Mouse (Mus musculus) intestine, embryonic 15.5 days (tissue): ENCODE results near the gene Spaca6. TPM values are rescaled to one million over a fixed set of nuclear protein-coding genes. Genes with fewer than 3 reads are reported as not detected.

Source experiments
- ATAC-seq: fragments of 200-750 bp; cut with Nextera tagmentation; 2 replicates; pipeline ENCODE4 v1.8.0; 2017; ENCODE audit warnings: moderate TSS enrichment, moderate library complexity
- H3K27ac ChIP-seq: fragments of 300-500 bp; sonication (generic); 2 replicates; pipeline ENCODE4 v1.5.1; 2015; ENCODE audit warnings: mild to moderate bottlenecking, inconsistent platforms
- H3K27me3 ChIP-seq: fragments of 300-500 bp; sonication (generic); replicated peaks from 2 replicates; pipeline ENCODE4 v1.6.1; 2015; ENCODE audit warnings: inconsistent platforms
- H3K36me3 ChIP-seq: fragments of 300-500 bp; sonication (generic); 2 replicates; pipeline ENCODE4 v1.6.1; 2015; ENCODE audit warnings: inconsistent platforms
- H3K4me1 ChIP-seq: fragments of 300-500 bp; sonication (generic); replicated peaks from 2 replicates; pipeline ENCODE4 v1.6.1; 2015; ENCODE audit warnings: inconsistent platforms
- H3K4me2 ChIP-seq: fragments of 300-500 bp; sonication (generic); replicated peaks from 2 replicates; pipeline ENCODE4 v1.6.1; 2015; ENCODE audit warnings: mild to moderate bottlenecking, inconsistent platforms
- H3K4me3 ChIP-seq: fragments of 300-500 bp; sonication (generic); replicated peaks from 2 replicates; pipeline ENCODE4 v1.5.1; 2015; ENCODE audit warnings: inconsistent platforms
- H3K9ac ChIP-seq: fragments of 300-500 bp; sonication (generic); 2 replicates; pipeline ENCODE4 v1.6.1; 2015; ENCODE audit warnings: inconsistent platforms
- H3K9me3 ChIP-seq: fragments of 300-500 bp; sonication (generic); 2 replicates; pipeline ENCODE4 v1.6.1; 2016; ENCODE audit warnings: inconsistent platforms
- WGBS: fragments of 180-500 bp; shearing (Covaris S2); methylation state at CpG from one replicate; pipeline ENCODE4 v1.1.7; 2015; 5-methylcytosine and 5-hydroxymethylcytosine counted together
- microRNA counts: library from miRNA; unstranded; fragments of <30 nt; microRNA quantifications from one replicate; lab custom pipeline; 2016
- polyA plus RNA-seq: library from polyadenylated mRNA; unstranded; fragments of >200 nt; fragmentation: Nextera tagmentation; extraction: Ambion mirVana; gene quantifications from 2 replicates; pipeline ENCODE4 v1.2.1, GENCODE M21; 2015

The Spaca6 gene
- polyA plus RNA-seq, 1 experiment from 2014 or later, result 18.7 TPM

- no peaks in the 10 kb centered on the region for H3K9me3 ChIP-seq
- H3K9ac ChIP-seq, result no peak overlapping the region
- H3K27ac ChIP-seq, result no peak overlapping the region
- H3K27me3 ChIP-seq, result no peaks in the 10 kb centered on the region
- H3K36me3 ChIP-seq, result no peaks in the 10 kb centered on the region
- no peak overlapping the region for H3K4me2 ChIP-seq
- ATAC-seq, result no peak
- 69% methylated on average over 3 of the region's 3 CpGs for WGBS
- no peak overlapping the region for H3K4me3 ChIP-seq
- no peaks in the 10 kb centered on the region for H3K4me1 ChIP-seq
Measured at GRCm38 (mm10) chr17:17882672-17883071, 55.7 kb downstream of the Spaca6 start.

DNA sequence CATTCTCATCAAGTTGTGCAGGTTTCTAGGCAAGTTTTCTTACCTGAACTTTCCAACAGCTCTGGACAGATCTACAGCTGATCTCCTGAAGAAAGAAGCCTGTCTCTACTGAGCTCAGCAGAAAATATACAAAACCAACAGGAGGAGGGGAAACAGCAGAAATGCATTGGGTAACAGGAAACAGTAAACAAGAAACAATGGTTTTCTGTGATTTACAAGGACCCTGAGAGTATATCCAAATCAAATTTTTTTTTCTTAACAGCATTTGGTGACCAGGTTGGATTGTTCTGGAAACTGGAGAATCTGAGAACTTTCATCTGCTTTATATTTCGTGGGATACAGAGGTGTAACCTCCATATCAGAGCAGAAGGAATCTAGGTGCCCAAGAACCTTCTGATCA lies 56.9 kb downstream of the Spaca6 start, which contains the start of gene Fpr1:
Gene Fpr1 (minus strand): TSS at position 101 of the 400 bp plus-strand sequence.
- Histone ChIP-seq H3K36me3 (no peaks in the 10 kb centered on the region), H3K4me2 (no peak within 1 kb of the TSS), H3K4me3 (no peak within 1 kb of the TSS), H3K9me3 (no peaks in the 10 kb centered on the region), H3K9ac (no peak within 1 kb of the TSS), H3K4me1 (no peaks in the 10 kb centered on the region), H3K27ac (no peak within 1 kb of the TSS), H3K27me3 (no peaks in the 10 kb centered on the region)
- 62% methylated on average over 1 of the region's 1 CpGs for WGBS
- ATAC-seq, result no peak

GRCm38 (mm10) chr17:17887774-17888248 lies 60.9 kb downstream of the Spaca6 start, which contains the start of the genes Fpr2 and Fpr3:
Fpr2 (plus strand) TSS chr17:17887824.
Fpr3 (plus strand) TSS chr17:17887852.
- 67% methylated on average over 1 of the region's 1 CpGs for WGBS
- Histone ChIP-seq H3K9me3 (no peaks in the 10 kb centered on the region), H3K9ac (no peak within 1 kb of the TSS), H3K27me3 (no peaks in the 10 kb centered on the region), H3K4me1 (no peaks in the 10 kb centered on the region), H3K36me3 (no peaks in the 10 kb centered on the region), H3K4me2 (no peak within 1 kb of the TSS), H3K27ac (no peak within 1 kb of the TSS), H3K4me3 (no peak within 1 kb of the TSS)
- ATAC-seq, result no peak

DNA sequence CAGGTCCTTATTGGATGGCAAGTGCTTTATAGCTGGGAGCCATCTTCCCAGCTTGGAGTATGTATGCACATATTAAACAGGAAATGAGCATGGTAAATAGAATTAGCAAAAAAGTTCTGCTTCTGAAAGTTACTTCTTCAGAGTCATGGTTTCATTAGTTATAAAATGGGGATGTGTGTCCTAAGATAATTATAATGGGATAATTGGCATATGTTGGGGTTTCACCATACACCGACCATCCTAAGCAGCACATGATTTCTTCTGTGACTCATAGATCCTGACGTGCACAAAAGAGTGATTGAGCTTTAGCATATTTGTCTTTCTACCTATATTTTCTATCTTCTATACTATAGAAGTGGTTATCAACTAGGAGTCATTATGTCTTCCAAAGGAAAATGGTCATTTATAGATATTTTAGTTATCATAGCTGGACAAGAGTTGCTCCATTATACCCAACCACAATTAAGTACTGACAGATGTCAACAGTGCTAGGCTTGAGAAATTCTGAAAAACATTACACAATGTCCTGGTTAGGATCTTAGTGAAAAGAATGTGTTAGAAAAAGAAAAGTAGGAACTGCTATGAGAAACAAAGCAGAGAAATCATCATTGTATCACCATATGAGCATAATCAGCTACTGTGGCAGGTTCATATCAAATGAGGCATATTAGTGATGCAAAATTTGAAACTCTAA lies 62.9 kb downstream of the Spaca6 start:
- no peak for ATAC-seq
- Histone ChIP-seq H3K27me3 (no peaks in the 10 kb centered on the region), H3K4me3 (no peak overlapping the region), H3K4me2 (no peak overlapping the region), H3K36me3 (no peaks in the 10 kb centered on the region), H3K4me1 (no peaks in the 10 kb centered on the region), H3K27ac (no peak overlapping the region), H3K9ac (no peak overlapping the region), H3K9me3 (no peaks in the 10 kb centered on the region)
- 85% methylated on average over 2 of the region's 2 CpGs for WGBS

MicroRNAs encoded within 50 kb of the gene (microRNA counts, 519-probe panel; counts per million panel counts)
- microRNA mmu-let-7e (lab: Ali Mortazavi, UCI), result 4,413 counts per million, percentile 97 among the panel's probes with 10 or more counts
- 2,977 counts per million, percentile 76 among the panel's probes with 10 or more counts for microRNA mmu-miR-125a-3p (lab: Ali Mortazavi, UCI)
- microRNA mmu-miR-125a-5p (lab: Ali Mortazavi, UCI), result 4,614 counts per million, percentile 98 among the panel's probes with 10 or more counts
- 3,782 counts per million, percentile 92 among the panel's probes with 10 or more counts for microRNA mmu-miR-99b (lab: Ali Mortazavi, UCI)

Other genes starting within 250 kb of the Spaca6 start
- gene Lnpep, start 202.1 kb upstream of the Spaca6 start, polyA plus RNA-seq, result 7.8 and 8.2 TPM in 2 replicates
- not detected in 2 replicates for gene Vmn2r90, start 123.4 kb upstream of the Spaca6 start, polyA plus RNA-seq
- 0.57 and 0.83 TPM in 2 replicates for gene Has1, start 28.0 kb downstream of the Spaca6 start, polyA plus RNA-seq
- 0.28 and 0.40 TPM in 2 replicates for gene Fpr1, start 56.8 kb downstream of the Spaca6 start, polyA plus RNA-seq
- 0.33 and 0.53 TPM in 2 replicates for gene Fpr2, start 60.7 kb downstream of the Spaca6 start, polyA plus RNA-seq
- not detected in 2 replicates for gene Fpr3, start 60.7 kb downstream of the Spaca6 start, polyA plus RNA-seq
- gene Fpr-rs4, start 194.6 kb downstream of the Spaca6 start, polyA plus RNA-seq, result not detected in 2 replicates
- gene Vmn2r124, start 222.3 kb downstream of the Spaca6 start, polyA plus RNA-seq, result not detected in 2 replicates